Mouse (Mus musculus): ENCODE results near the gene Tmod1. TPM values are rescaled to one million over a fixed set of nuclear protein-coding genes. Genes with fewer than 3 reads are reported as not detected.

Tmod1 gene
- polyA plus RNA-seq, 1 experiment from 2014 or later = 11.6 TPM

- H3K27me3 ChIP-seq = no peaks in the 10 kb centered on the region
- no peak overlapping the region for H3K9ac ChIP-seq
- ATAC-seq (ENCODE audit: insufficient number of reproducible peaks, low FRiP score, low TSS enrichment, low read depth) = no peak
- H3K4me1 ChIP-seq = no peaks in the 10 kb centered on the region
- 84% methylated on average over 2 of the region's 2 CpGs for WGBS
- H3K4me3 ChIP-seq = no peak overlapping the region
- no peaks in the 10 kb centered on the region for H3K9me3 ChIP-seq
- H3K36me3 ChIP-seq = peaks cover 85% of the 10 kb centered on the region
- H3K27ac ChIP-seq = no peak overlapping the region
- no peak overlapping the region for H3K4me2 ChIP-seq
Measured at GRCm38 (mm10) chr4:46164027-46164426, 125.3 kb downstream of the Tmod1 start.

Other genes starting within 250 kb of the Tmod1 start
- gene Aldh1b1, start 239.9 kb upstream of the Tmod1 start, polyA plus RNA-seq (2015; fragmentation: Nextera tagmentation; extraction: Ambion mirVana) = 2.4 and 3.0 TPM in 2 replicates
- 0.08 TPM in 1 of 2 replicates, not detected in the other for gene Igfbpl1, start 212.0 kb upstream of the Tmod1 start, polyA plus RNA-seq (2015; fragmentation: Nextera tagmentation; extraction: Ambion mirVana)
- gene Stra6l, start 190.3 kb upstream of the Tmod1 start, polyA plus RNA-seq (2015; fragmentation: Nextera tagmentation; extraction: Ambion mirVana) = 0.61 and 0.63 TPM in 2 replicates
- 0.03 and 0.04 TPM in 2 replicates for gene Ccdc180, start 148.6 kb upstream of the Tmod1 start, polyA plus RNA-seq (2015; fragmentation: Nextera tagmentation; extraction: Ambion mirVana)
- 13.2 and 13.4 TPM in 2 replicates for gene Tdrd7, start 73.6 kb upstream of the Tmod1 start, polyA plus RNA-seq (2015; fragmentation: Nextera tagmentation; extraction: Ambion mirVana)
- gene Ncbp1, start 99.7 kb downstream of the Tmod1 start, polyA plus RNA-seq (2015; fragmentation: Nextera tagmentation; extraction: Ambion mirVana) = 68.7 and 69.5 TPM in 2 replicates
- gene Tstd2, start 99.8 kb downstream of the Tmod1 start, polyA plus RNA-seq (2015; fragmentation: Nextera tagmentation; extraction: Ambion mirVana) = 32.0 and 33.0 TPM in 2 replicates
- gene Xpa, start 157.4 kb downstream of the Tmod1 start, polyA plus RNA-seq (2015; fragmentation: Nextera tagmentation; extraction: Ambion mirVana) = 20.6 and 22.0 TPM in 2 replicates

Data from limb, embryonic 15.5 days (tissue).